Mouse (Mus musculus): ENCODE results near the gene Lbr.

GRCm38 (mm10) chr1:181789952-181790351, 52.9 kb downstream of the Lbr start:
- TF ChIP-seq EP300 (IDR thresholded peaks at IDR 0.05; ENCODE audit: low read depth) (no peak), CTCF (IDR thresholded peaks at IDR 0.05; ENCODE audit: low read depth) (no peak)
